Mouse (Mus musculus) cerebellum, adult 2 months (tissue): Measurements from ENCODE around the gene Top2a. TPM values are rescaled to one million over a fixed set of nuclear protein-coding genes. Genes with fewer than 3 reads are reported as not detected.

Experiments
- DNase-seq, 2 experiments: peaks; one replicate each; pipeline ENCODE4 v3.0.0; 2021
- H3K27ac ChIP-seq: fragments of 200-500 bp; 2 replicates; pipeline ENCODE4 v1.5.1; 2012; ENCODE audit warnings: low read length, control low read depth, inconsistent platforms; ENCODE audit not compliant: insufficient read depth
- H3K27me3 ChIP-seq: fragments of 200-500 bp; 2 replicates; pipeline ENCODE4 v1.6.1; 2012; ENCODE audit warnings: inconsistent platforms, mild to moderate bottlenecking, low read length, moderate library complexity; ENCODE audit not compliant: control insufficient read depth, insufficient read depth
- H3K4me1 ChIP-seq: fragments of 200-500 bp; 2 replicates; pipeline ENCODE4 v1.6.1; 2011; ENCODE audit warnings: low read length; ENCODE audit not compliant: control insufficient read depth, insufficient read depth
- H3K4me3 ChIP-seq: fragments of 200-500 bp; replicated peaks from 2 replicates; pipeline ENCODE3; 2011; ENCODE audit warnings: mild to moderate bottlenecking, low read depth, low read length, control low read depth; ENCODE audit not compliant: insufficient read depth
- CTCF ChIP-seq: fragments of 200-500 bp; IDR thresholded peaks from 2 replicates; pipeline ENCODE4 v1.5.1; 2011; ENCODE audit warnings: low read depth, mild to moderate bottlenecking, control low read depth, low read length, moderate library complexity, borderline replicate concordance; ENCODE audit not compliant: insufficient read depth
- POLR2A ChIP-seq: fragments of 200-500 bp; IDR thresholded peaks from 2 replicates; pipeline ENCODE4 v1.6.1; 2011; ENCODE audit warnings: low read length, control low read depth, borderline replicate concordance; ENCODE audit not compliant: insufficient read depth
- WGBS: fragments of 180-500 bp; shearing (Covaris S2); methylation state at CpG from one replicate; pipeline ENCODE4 v1.1.7; 2018; 5-methylcytosine and 5-hydroxymethylcytosine counted together
- polyA plus RNA-seq: library from polyadenylated mRNA; depleted of rRNA; stranded (reverse); fragments of >200 nt; gene quantifications from 2 replicates; pipeline ENCODE4 v1.2.3, GENCODE M21; 2012

The Top2a gene
- polyA plus RNA-seq, 1 experiment: 0.25 TPM

- Histone ChIP-seq H3K27me3 (no peaks in the 10 kb centered on the region), H3K27ac (no peak overlapping the region), H3K4me3 (no peak overlapping the region), H3K4me1 (peaks cover 17% of the 10 kb centered on the region)
- WGBS: 38% methylated on average over 5 of the region's 5 CpGs
- TF ChIP-seq CTCF (peak; percentile 81), POLR2A (no peak)
- DNase-seq: peak; percentile 72 to 83
These were observed 48.9 kb downstream of the Top2a start for GRCm38 (mm10) chr11:98974871-98975719.

GRCm38 (mm10) chr11:98974213-98974612 lies 49.8 kb downstream of the Top2a start:
- TF ChIP-seq POLR2A: no peak
- no peak for TF ChIP-seq CTCF
- Histone ChIP-seq H3K27ac (no peak overlapping the region), H3K4me3 (no peak overlapping the region), H3K4me1 (peaks cover 23% of the 10 kb centered on the region), H3K27me3 (no peaks in the 10 kb centered on the region)
- no peak for DNase-seq
- WGBS: 74% methylated on average over 6 of the region's 6 CpGs

GRCm38 (mm10) chr11:98973584-98973983 lies 50.4 kb downstream of the Top2a start:
- Histone ChIP-seq H3K27ac (no peak overlapping the region), H3K27me3 (no peaks in the 10 kb centered on the region), H3K4me1 (peaks cover 23% of the 10 kb centered on the region), H3K4me3 (no peak overlapping the region)
- WGBS: 53% methylated on average over 14 of the region's 14 CpGs
- peak in 1 of 2 experiments; percentile 38 for DNase-seq
- TF ChIP-seq POLR2A: no peak
- no peak for TF ChIP-seq CTCF

- Histone ChIP-seq H3K4me3 (no peak overlapping the region), H3K4me1 (peaks cover 23% of the 10 kb centered on the region), H3K27me3 (no peaks in the 10 kb centered on the region), H3K27ac (no peak overlapping the region)
- 65% methylated on average over 9 of the region's 9 CpGs for WGBS
- DNase-seq: peak in 1 of 2 experiments; percentile 16
- no peak for TF ChIP-seq POLR2A
- no peak for TF ChIP-seq CTCF
These were observed 51.1 kb downstream of the Top2a start for GRCm38 (mm10) chr11:98972801-98973360.

GRCm38 (mm10) chr11:98972215-98972614 lies 51.8 kb downstream of the Top2a start:
- WGBS: 38% methylated on average over 9 of the region's 9 CpGs
- Histone ChIP-seq H3K27me3 (no peaks in the 10 kb centered on the region), H3K27ac (no peak overlapping the region), H3K4me1 (peaks cover 24% of the 10 kb centered on the region), H3K4me3 (no peak overlapping the region)
- peak; percentile 82 to 92 for DNase-seq
- TF ChIP-seq CTCF: peak; percentile 91
- TF ChIP-seq POLR2A: no peak

- DNase-seq: peak; percentile 76 to 79
- Histone ChIP-seq H3K4me3 (no peak overlapping the region), H3K27ac (no peak overlapping the region), H3K27me3 (no peaks in the 10 kb centered on the region), H3K4me1 (peaks cover 32% of the 10 kb centered on the region)
- no peak for TF ChIP-seq POLR2A
- no peak for TF ChIP-seq CTCF
- WGBS: 46% methylated on average over 23 of the region's 23 CpGs
These were observed 52.5 kb downstream of the Top2a start for GRCm38 (mm10) chr11:98971316-98972031.

- DNase-seq: peak; percentile 21 to 43
- Histone ChIP-seq H3K27ac (no peak overlapping the region), H3K4me1 (peaks cover 43% of the 10 kb centered on the region), H3K27me3 (no peaks in the 10 kb centered on the region), H3K4me3 (no peak overlapping the region)
- no peak for TF ChIP-seq POLR2A
- no peak for TF ChIP-seq CTCF
- 45% methylated on average over 29 of the region's 29 CpGs for WGBS
These were observed 53.6 kb downstream of the Top2a start for GRCm38 (mm10) chr11:98970191-98970925.
